Mouse (Mus musculus) heart, postnatal 0 days (tissue): ENCODE measurements at regions not wholly inside any gene's neighbourhood (a gene's known extent, or its start where the extent isn't known, plus 50 kb on each side); places are given as distances from the start of the nearest gene placed in this dataset.

ENCODE experiments used
- CTCF ChIP-seq: IDR thresholded peaks from 2 replicates; pipeline ENCODE4 v1.5.1; 2016; ENCODE audit warnings: antibody characterized with exemption, control low read depth, low read depth
- EP300 ChIP-seq: IDR thresholded peaks from 2 replicates; pipeline ENCODE4 v1.6.1; 2016; ENCODE audit warnings: antibody characterized with exemption, low read depth

DNA sequence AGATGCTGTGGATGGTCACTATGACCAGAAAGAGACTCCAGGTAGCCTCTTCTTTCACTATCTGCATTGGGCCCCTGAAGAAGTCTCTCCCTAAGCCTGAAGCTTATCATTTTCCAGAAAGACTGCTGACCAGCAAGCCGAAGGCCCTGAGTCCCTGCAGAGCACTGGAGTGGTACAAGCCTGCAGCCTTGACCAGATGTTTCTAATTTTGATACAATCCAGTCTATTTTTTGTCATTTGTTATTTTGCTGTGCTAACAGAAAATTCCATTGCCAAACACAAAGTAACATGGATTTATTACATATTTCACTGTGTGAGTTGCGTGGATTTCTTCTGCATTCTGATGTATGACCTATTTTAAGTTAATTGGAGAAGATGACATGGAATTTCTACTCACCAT, 764.9 kb upstream of the Arrdc4 start:
- no peak for TF ChIP-seq CTCF
- TF ChIP-seq EP300, result no peak
